Mouse (Mus musculus): ENCODE results near the gene Ralgapb.

- TF ChIP-seq CTCF (conservative IDR thresholded peaks at IDR 0.05; ENCODE audit: insufficient read depth, insufficient read length, low read depth, low read length) (no peak), POLR2A (IDR thresholded peaks at IDR 0.05; ENCODE audit: low read depth, low read length) (no peak)
Measured at GRCm38 (mm10) chr2:158519800-158520199, 110.2 kb downstream of the Ralgapb start.
